ENCODE assay signal across 15 mouse cellular contexts in the genomic region with DNA sequence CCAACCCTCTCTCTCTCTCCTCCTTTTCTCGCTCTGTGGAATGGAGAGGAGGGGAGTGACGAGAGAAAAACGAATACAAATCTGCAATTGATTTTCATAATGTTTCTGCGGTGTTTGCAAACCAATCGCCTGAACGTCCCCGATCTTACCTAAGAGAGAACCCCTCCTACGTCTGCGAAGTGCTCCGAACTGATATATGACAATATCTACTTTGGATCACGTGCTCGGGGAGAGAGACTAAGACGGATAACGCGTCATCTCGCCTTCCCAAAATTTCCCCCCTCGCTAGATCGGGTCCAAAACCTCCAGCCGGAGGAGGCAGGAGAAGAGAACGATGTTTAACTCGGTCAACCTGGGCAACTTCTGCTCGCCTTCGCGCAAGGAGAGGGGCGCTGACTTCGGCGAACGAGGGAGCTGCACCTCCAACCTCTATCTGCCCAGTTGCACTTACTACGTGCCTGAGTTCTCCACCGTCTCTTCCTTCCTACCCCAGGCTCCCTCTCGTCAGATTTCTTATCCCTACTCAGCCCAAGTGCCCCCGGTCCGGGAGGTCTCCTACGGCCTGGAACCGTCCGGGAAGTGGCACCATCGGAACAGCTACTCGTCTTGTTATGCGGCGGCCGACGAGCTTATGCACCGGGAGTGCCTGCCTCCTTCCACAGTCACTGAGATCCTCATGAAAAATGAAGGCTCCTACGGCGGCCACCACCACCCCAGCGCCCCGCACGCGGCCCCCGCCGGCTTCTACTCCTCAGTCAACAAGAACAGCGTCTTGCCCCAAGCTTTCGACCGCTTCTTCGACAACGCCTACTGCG. TPM values are rescaled to one million over a fixed set of nuclear protein-coding genes. Genes with fewer than 3 reads are reported as not detected.
DNase-seq lines count a peak whose midpoint lies in the region; ATAC-seq and TF ChIP-seq lines count a peak whose summit lies in the region.
"Had no signal": no experiment of that assay in that cellular context is flagged by ENCODE, and none has a peak within 500 bp of the region (broad histone marks: within the 10 kb centered on the region; RNA-seq: fewer than 3 reads in every experiment).

Hoxc11 (plus strand) TSS at position 236 of the 815 bp plus-strand sequence.

- H3K4me3 ChIP-seq in embryonic facial prominence, embryonic 14.5 days (ENCODE audit: low read depth, low read length): 0 out of 2 replicates have a peak within 1 kb of the TSS, but pooled peaks have one; percentile 10
- no peak within 1 kb of the TSS for H3K4me3 ChIP-seq in embryonic facial prominence, embryonic 10.5 days
- H3K4me3 ChIP-seq in lung, postnatal 0 days (ENCODE audit: low read depth, low read length): 0 out of 2 replicates have a peak within 1 kb of the TSS, but pooled peaks have one; percentile 2
- no peak within 1 kb of the TSS for H3K4me3 ChIP-seq in lung, adult 2 months (replicated peaks; ENCODE audit: extremely low read depth, low read depth, low read length)
- peak within 1 kb of the TSS; percentile 55 for H3K4me3 ChIP-seq in limb, embryonic 12.5 days (replicated peaks)
- H3K4me3 ChIP-seq in neural tube, embryonic 15.5 days (replicated peaks): peak within 1 kb of the TSS; percentile 43
- H3K4me3 ChIP-seq: stomach, embryonic 15.5 days had no signal

- no peaks in the 10 kb centered on the region for H3K4me1 ChIP-seq in embryonic facial prominence, embryonic 14.5 days (ENCODE audit: control insufficient read depth, insufficient read depth, low read length)
- H3K4me1 ChIP-seq in embryonic facial prominence, embryonic 10.5 days: peaks cover 5% of the 10 kb centered on the region; the same call in 1 of the 2 replicates
- H3K4me1 ChIP-seq in lung, postnatal 0 days (ENCODE audit: insufficient read depth, low read depth, low read length): no peaks in the 10 kb centered on the region
- H3K4me1 ChIP-seq in lung, adult 2 months (ENCODE audit: control insufficient read depth, insufficient read depth, low read length): no peaks in the 10 kb centered on the region; the same call in 1 of the 2 replicates
- peaks cover 68% of the 10 kb centered on the region for H3K4me1 ChIP-seq in limb, embryonic 12.5 days (replicated peaks)
- H3K4me1 ChIP-seq in neural tube, embryonic 15.5 days: 0 out of 2 replicates have a peak, but pooled peaks cover 9% of the 10 kb centered on the region
- H3K4me1 ChIP-seq: stomach, embryonic 15.5 days had no signal

- H3K9ac ChIP-seq in embryonic facial prominence, embryonic 14.5 days (ENCODE audit: low read depth, low read length): no peak within 1 kb of the TSS
- H3K9ac ChIP-seq in lung, postnatal 0 days (replicated peaks; ENCODE audit: low read depth): no peak within 1 kb of the TSS
- H3K9ac ChIP-seq in limb, embryonic 12.5 days (replicated peaks): peak within 1 kb of the TSS; percentile 81
- H3K9ac ChIP-seq in neural tube, embryonic 15.5 days (replicated peaks): peak within 1 kb of the TSS; percentile 59
- H3K9ac ChIP-seq: stomach, embryonic 15.5 days had no signal

- H3K36me3 ChIP-seq in embryonic facial prominence, embryonic 14.5 days (ENCODE audit: control insufficient read depth, insufficient read depth, low read length): no peaks in the 10 kb centered on the region
- H3K36me3 ChIP-seq in embryonic facial prominence, embryonic 10.5 days (replicated peaks): no peaks in the 10 kb centered on the region
- no peaks in the 10 kb centered on the region for H3K36me3 ChIP-seq in lung, postnatal 0 days (ENCODE audit: insufficient read depth, low read length)
- no peaks in the 10 kb centered on the region for H3K36me3 ChIP-seq in limb, embryonic 12.5 days
- no peaks in the 10 kb centered on the region for H3K36me3 ChIP-seq in neural tube, embryonic 15.5 days
- H3K36me3 ChIP-seq: stomach, embryonic 15.5 days had no signal

- H3K27me3 ChIP-seq in embryonic facial prominence, embryonic 14.5 days (replicated peaks; ENCODE audit: control insufficient read depth, insufficient read depth, low read length): peaks cover 98% of the 10 kb centered on the region
- H3K27me3 ChIP-seq in embryonic facial prominence, embryonic 10.5 days (replicated peaks; ENCODE audit: low read depth, poor library complexity, severe bottlenecking): peaks cover 100% of the 10 kb centered on the region
- peaks cover 89% of the 10 kb centered on the region for H3K27me3 ChIP-seq in lung, postnatal 0 days (replicated peaks; ENCODE audit: insufficient read depth, low read length)
- H3K27me3 ChIP-seq in limb, embryonic 12.5 days: peaks cover 87% of the 10 kb centered on the region
- peaks cover 66% of the 10 kb centered on the region for H3K27me3 ChIP-seq in neural tube, embryonic 15.5 days (replicated peaks)

- 1% methylated on average over 51 of the region's 57 CpGs for WGBS in embryonic facial prominence, embryonic 14.5 days
- under 1% methylated on average over 57 of the region's 57 CpGs for WGBS in embryonic facial prominence, embryonic 10.5 days
- 2% methylated on average over 55 of the region's 57 CpGs for WGBS in lung, postnatal 0 days
- 3% methylated on average over 57 of the region's 57 CpGs for WGBS in lung, adult 2 months
- WGBS in limb, embryonic 12.5 days: under 1% methylated on average over 56 of the region's 57 CpGs
- WGBS in neural tube, embryonic 15.5 days: under 1% methylated on average over 57 of the region's 57 CpGs

- TF ChIP-seq POLR2A in lung, adult 2 months (IDR thresholded peaks at IDR 0.05; ENCODE audit: borderline replicate concordance, extremely low read depth, low read depth, low read length): no peak

- ATAC-seq in embryonic facial prominence, embryonic 14.5 days (ENCODE audit: low read depth): no peak
- no peak for ATAC-seq in lung, postnatal 0 days
- ATAC-seq in limb, embryonic 12.5 days (ENCODE audit: insufficient number of reproducible peaks, insufficient read depth, low FRiP score, low TSS enrichment, low read depth): no peak
- ATAC-seq in neural tube, embryonic 15.5 days (ENCODE audit: low FRiP score): peak; percentile 29; the same call in 1 of the 2 replicates
- ATAC-seq: inflammation-experienced regulatory T-cells, adult 6 months had no signal

- no peaks in the 10 kb centered on the region for H3K9me3 ChIP-seq in embryonic facial prominence, embryonic 14.5 days (ENCODE audit: control insufficient read depth, low read length)
- no peaks in the 10 kb centered on the region for H3K9me3 ChIP-seq in embryonic facial prominence, embryonic 10.5 days
- no peaks in the 10 kb centered on the region for H3K9me3 ChIP-seq in lung, postnatal 0 days (ENCODE audit: low read length)
- no peaks in the 10 kb centered on the region for H3K9me3 ChIP-seq in limb, embryonic 12.5 days
- H3K9me3 ChIP-seq in neural tube, embryonic 15.5 days (replicated peaks): no peaks in the 10 kb centered on the region
- H3K9me3 ChIP-seq: stomach, embryonic 15.5 days had no signal

- no peak within 1 kb of the TSS for H3K27ac ChIP-seq in embryonic facial prominence, embryonic 14.5 days (replicated peaks; ENCODE audit: low read depth, low read length)
- no peak within 1 kb of the TSS for H3K27ac ChIP-seq in embryonic facial prominence, embryonic 10.5 days (replicated peaks)
- H3K27ac ChIP-seq in lung, postnatal 0 days (ENCODE audit: low read length): no peak within 1 kb of the TSS
- peak within 1 kb of the TSS; percentile 89 for H3K27ac ChIP-seq in limb, embryonic 12.5 days
- H3K27ac ChIP-seq in neural tube, embryonic 15.5 days (replicated peaks): peak within 1 kb of the TSS; percentile 77
- H3K27ac ChIP-seq: stomach, embryonic 15.5 days had no signal

- DNase-seq in embryonic facial prominence, embryonic 14.5 days (ENCODE audit: low spot score): no peak
- no peak for DNase-seq in embryonic facial prominence, embryonic 10.5 days (ENCODE audit: low spot score)
- DNase-seq in lung, postnatal 0 days (ENCODE audit: low spot score): no peak
- no peak for DNase-seq in lung, adult 2 months
- DNase-seq in frontal cortex, postnatal 14 days (ENCODE audit: low spot score in 2 of 2): no peak
- no peak for DNase-seq in thymus, postnatal 36 days
- DNase-seq: cerebellum, postnatal 36 days; right cerebral cortex, postnatal 25 days; thymus, postnatal 25 days had no signal

- TF ChIP-seq CTCF in lung, postnatal 0 days (IDR thresholded peaks at IDR 0.05): no peak
- TF ChIP-seq CTCF in lung, adult 2 months (IDR thresholded peaks at IDR 0.05; ENCODE audit: insufficient read depth, low read length): no peak

- TF ChIP-seq EP300 in lung, postnatal 0 days (IDR thresholded peaks at IDR 0.05): no peak

- no peak within 1 kb of the TSS for H3K4me2 ChIP-seq in embryonic facial prominence, embryonic 14.5 days (ENCODE audit: low read depth, low read length)
- no peak within 1 kb of the TSS for H3K4me2 ChIP-seq in lung, postnatal 0 days (replicated peaks; ENCODE audit: low read depth, low read length)
- peak within 1 kb of the TSS; percentile 60 for H3K4me2 ChIP-seq in limb, embryonic 12.5 days
- H3K4me2 ChIP-seq in neural tube, embryonic 15.5 days: peak within 1 kb of the TSS; percentile 51
- H3K4me2 ChIP-seq: stomach, embryonic 15.5 days had no signal

RNA-seq across cellular contexts. Expression of gene Hoxc11, which starts in this region (rescaled TPM):
- polyA plus RNA-seq in embryonic facial prominence, embryonic 14.5 days (2014; fragmentation: Nextera tagmentation; extraction: Ambion mirVana): not detected in 2 replicates
- not detected in 2 replicates for polyA plus RNA-seq in embryonic facial prominence, embryonic 10.5 days (2016; fragmentation: Nextera tagmentation; extraction: Ambion mirVana)
- not detected in 2 replicates for polyA plus RNA-seq in lung, postnatal 0 days (2015; fragmentation: Nextera tagmentation; extraction: Ambion mirVana)
- not detected in 2 replicates for polyA plus RNA-seq in lung, adult 2 months (2012; rRNA removed)
- 3.5 and 5.2 TPM in 2 replicates for polyA plus RNA-seq in limb, embryonic 12.5 days (2016; fragmentation: Nextera tagmentation; extraction: Ambion mirVana)
- polyA plus RNA-seq in neural tube, embryonic 15.5 days (2015; fragmentation: Nextera tagmentation; extraction: Ambion mirVana): 2.1 and 5.6 TPM in 2 replicates
- polyA plus RNA-seq: heart, postnatal 0 days; inflammation-experienced regulatory T-cells, adult 6 months; liver, embryonic 16.5 days had no signal

Comparison
In these comparisons a context has a peak if more than half of its experiments do, and no peak if none do; other contexts are left out.
1. H3K4me3 ChIP-seq: peak in embryonic facial prominence, embryonic 14.5 days (single experiment), lung, postnatal 0 days (single experiment), limb, embryonic 12.5 days (single experiment) and neural tube, embryonic 15.5 days (single experiment); none in embryonic facial prominence, embryonic 10.5 days (single experiment) and lung, adult 2 months (single experiment).
2. H3K27ac ChIP-seq: peak in limb, embryonic 12.5 days (single experiment) and neural tube, embryonic 15.5 days (single experiment); none in embryonic facial prominence, embryonic 14.5 days (single experiment), embryonic facial prominence, embryonic 10.5 days (single experiment) and lung, postnatal 0 days (single experiment).
3. H3K4me2 ChIP-seq: peak in limb, embryonic 12.5 days (single experiment) and neural tube, embryonic 15.5 days (single experiment); none in embryonic facial prominence, embryonic 14.5 days (single experiment) and lung, postnatal 0 days (single experiment).
4. H3K9ac ChIP-seq: peak in limb, embryonic 12.5 days (single experiment) and neural tube, embryonic 15.5 days (single experiment); none in embryonic facial prominence, embryonic 14.5 days (single experiment) and lung, postnatal 0 days (single experiment).